Mouse (Mus musculus) C2C12 (cell line): ENCODE results near the gene Tnfrsf22.
"Not testable (repeated sequence)": the region's sequence is repeated elsewhere in the genome, so short reads cannot be mapped to it uniquely, and the experiment has no call there.

Experiments
- CTCF ChIP-seq: IDR thresholded peaks from one replicate; pipeline ENCODE4 v1.5.1; 2011; ENCODE audit not compliant: control insufficient read depth, insufficient read depth, insufficient read length
- MAX ChIP-seq: IDR thresholded peaks from one replicate; pipeline ENCODE4 v1.6.1; 2011; ENCODE audit warnings: mild to moderate bottlenecking, control low read depth
- MYOD1 ChIP-seq: IDR thresholded peaks from one replicate; pipeline ENCODE4 v1.6.1; 2011; ENCODE audit warnings: low read depth; ENCODE audit not compliant: control insufficient read depth, insufficient read length
- USF1 ChIP-seq: IDR thresholded peaks from one replicate; pipeline ENCODE4 v1.6.1; 2011; ENCODE audit warnings: low read depth, mild to moderate bottlenecking, control low read depth, moderate library complexity

DNA sequence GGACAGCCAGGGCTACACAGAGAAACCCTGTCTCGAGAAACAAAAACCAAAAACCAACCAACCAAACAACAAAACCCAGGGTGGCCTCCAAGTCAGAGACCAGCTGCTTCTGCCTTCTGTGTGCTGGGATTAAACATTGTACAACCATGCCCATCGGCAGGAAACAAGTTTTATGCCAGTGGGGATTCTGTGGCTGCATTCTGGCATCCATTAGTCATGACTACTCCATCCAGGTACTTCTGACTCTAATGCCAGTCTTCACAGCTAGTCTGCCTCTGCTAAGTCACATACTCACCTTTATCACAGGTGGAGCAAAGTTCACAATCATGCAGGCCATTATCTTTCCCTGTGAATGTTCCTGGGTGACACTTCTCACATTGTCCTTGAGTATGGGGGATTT is 30.2 kb upstream of the Tnfrsf22 start:
- not testable (repeated sequence) for TF ChIP-seq CTCF, MYOD1, MAX, USF1
